11 mouse cellular contexts compared by ENCODE assay signal in the genomic region with DNA sequence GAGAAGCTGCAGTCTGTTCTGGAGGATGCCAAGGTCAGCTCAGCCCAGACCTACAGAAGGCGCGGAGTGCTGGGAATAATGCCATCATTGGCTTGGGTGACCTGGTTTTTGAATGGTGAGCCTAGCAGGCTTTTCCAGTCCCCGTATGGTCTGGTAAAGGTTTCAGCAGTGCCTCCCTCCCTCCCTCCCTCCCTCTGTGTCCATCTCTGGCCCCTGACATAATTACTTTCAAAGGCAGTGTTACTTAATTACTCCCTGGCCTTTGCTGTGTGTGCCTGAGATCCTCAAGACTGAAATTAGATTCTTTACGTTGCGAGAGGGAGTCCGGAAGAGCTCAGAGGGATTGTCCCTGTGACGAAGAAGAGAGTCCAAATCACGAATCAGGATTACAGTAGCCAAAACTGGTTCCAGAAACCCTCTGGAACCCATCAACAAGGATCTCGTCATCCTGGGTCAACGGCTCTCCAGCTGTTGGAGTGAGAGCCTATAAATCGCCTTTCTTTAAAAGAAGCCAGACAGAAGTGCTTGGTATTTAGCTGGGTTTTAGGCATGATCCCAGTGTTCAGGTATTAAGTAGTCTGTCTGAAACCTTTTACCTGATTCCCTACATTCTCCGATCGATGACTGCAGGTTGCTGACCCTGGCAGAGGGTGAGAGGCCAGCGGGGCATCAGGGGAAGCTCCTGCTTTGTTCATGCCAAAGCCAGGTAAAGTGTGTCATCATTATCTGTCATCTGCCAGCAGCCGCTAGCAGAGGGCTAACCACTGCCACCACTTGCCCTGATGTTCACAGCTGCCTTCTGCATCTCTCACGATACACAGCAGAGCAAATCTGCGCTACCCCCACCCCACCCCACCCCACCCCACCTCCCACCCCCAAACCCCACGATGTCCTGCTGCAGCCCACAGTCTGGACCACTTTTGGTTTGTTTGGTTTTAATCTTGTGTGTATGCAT.
A peak's percentile ranks its signal among the peaks of the same experiment; 100 is the strongest.
DNase-seq lines count a peak whose midpoint lies in the region; ATAC-seq and TF ChIP-seq lines count a peak whose summit lies in the region.
"Had no signal": no experiment of that assay in that cellular context is flagged by ENCODE, and none has a peak within 500 bp of the region (broad histone marks: within the 10 kb centered on the region; RNA-seq: fewer than 3 reads in every experiment).

No protein-coding gene starts in this region.

- H3K9me3 ChIP-seq in heart, embryonic 11.5 days (replicated peaks; ENCODE audit: control insufficient read depth, low read length): no peaks in the 10 kb centered on the region
- no peaks in the 10 kb centered on the region for H3K9me3 ChIP-seq in lung, embryonic 14.5 days (ENCODE audit: low read depth, low read length)
- no peaks in the 10 kb centered on the region for H3K9me3 ChIP-seq in embryonic facial prominence, embryonic 10.5 days

- no peak overlapping the region for H3K27ac ChIP-seq in heart, embryonic 11.5 days (ENCODE audit: low read depth, low read length)
- no peak overlapping the region for H3K27ac ChIP-seq in lung, embryonic 14.5 days (ENCODE audit: low read depth)
- H3K27ac ChIP-seq in embryonic facial prominence, embryonic 10.5 days (replicated peaks): 0 out of 2 replicates have a peak overlapping the region, but pooled peaks have one; percentile 21

- H3K27me3 ChIP-seq in heart, embryonic 11.5 days (ENCODE audit: control insufficient read depth, insufficient read depth, low read length): no peaks in the 10 kb centered on the region
- no peaks in the 10 kb centered on the region for H3K27me3 ChIP-seq in lung, embryonic 14.5 days (ENCODE audit: insufficient read depth, low read length)
- H3K27me3 ChIP-seq in embryonic facial prominence, embryonic 10.5 days (replicated peaks; ENCODE audit: low read depth, poor library complexity, severe bottlenecking): no peaks in the 10 kb centered on the region

- 82% methylated on average over 18 of the region's 18 CpGs for WGBS in heart, embryonic 11.5 days (ENCODE audit: insufficient replicate concordance)
- WGBS in lung, embryonic 14.5 days: 71% methylated on average over 18 of the region's 18 CpGs
- 72% methylated on average over 18 of the region's 18 CpGs for WGBS in embryonic facial prominence, embryonic 10.5 days

- no peak for TF ChIP-seq CTCF in lung, embryonic 14.5 days (IDR thresholded peaks at IDR 0.05; ENCODE audit: low read depth)

- no peaks in the 10 kb centered on the region; the same call in 1 of the 2 replicates for H3K4me1 ChIP-seq in heart, embryonic 11.5 days (ENCODE audit: control insufficient read depth, insufficient read depth, low read length)
- H3K4me1 ChIP-seq in lung, embryonic 14.5 days (ENCODE audit: insufficient read depth): no peaks in the 10 kb centered on the region
- H3K4me1 ChIP-seq in embryonic facial prominence, embryonic 10.5 days: peaks cover 20% of the 10 kb centered on the region

- peak; percentile 15 to 17 for DNase-seq in heart, adult 18-20 months
- peak; percentile 28 for DNase-seq in lung, embryonic 14.5 days
- DNase-seq in lung, postnatal 25 days (ENCODE audit: low spot score): no peak
- DNase-seq in embryonic facial prominence, embryonic 10.5 days (ENCODE audit: low spot score): no peak
- peak; percentile 37 for DNase-seq in retina, postnatal 7 days (ENCODE audit: low read depth, low spot score)
- DNase-seq in layer of hippocampus, postnatal 25 days (ENCODE audit: extremely low spot score in 1 of 2, low spot score in 1 of 2): no peak
- no peak for DNase-seq in left cerebral cortex, postnatal 36 days (ENCODE audit: low spot score in 2 of 2)
- DNase-seq: lung, adult 18-20 months; right cerebral cortex, postnatal 4 days; thymus, adult 2 months had no signal

- H3K9ac ChIP-seq in heart, embryonic 11.5 days (ENCODE audit: low read depth, low read length): no peak overlapping the region
- no peak overlapping the region for H3K9ac ChIP-seq in lung, embryonic 14.5 days

- intact Hi-C loops in left cerebral cortex, postnatal 36 days (cut with DNase I): no loop called here

- H3K36me3 ChIP-seq in heart, embryonic 11.5 days (ENCODE audit: control insufficient read depth, insufficient read depth, low read length): no peaks in the 10 kb centered on the region
- peaks cover 17% of the 10 kb centered on the region for H3K36me3 ChIP-seq in lung, embryonic 14.5 days (ENCODE audit: insufficient read depth)
- H3K36me3 ChIP-seq in embryonic facial prominence, embryonic 10.5 days (replicated peaks): peaks cover 15% of the 10 kb centered on the region

- H3K4me3 ChIP-seq in heart, embryonic 11.5 days (ENCODE audit: low read depth, low read length): no peak overlapping the region
- H3K4me3 ChIP-seq in lung, embryonic 14.5 days (ENCODE audit: low read depth, low read length): no peak overlapping the region
- H3K4me3 ChIP-seq in embryonic facial prominence, embryonic 10.5 days: no peak overlapping the region

- H3K4me2 ChIP-seq in heart, embryonic 11.5 days: no peak overlapping the region
- H3K4me2 ChIP-seq in lung, embryonic 14.5 days: no peak overlapping the region

- ATAC-seq in heart, embryonic 11.5 days (replicated peaks; ENCODE audit: insufficient number of reproducible peaks, low FRiP score, low TSS enrichment): no peak
- ATAC-seq in lung, embryonic 14.5 days (ENCODE audit: insufficient read depth): no peak

Comparison
In these comparisons a context has a peak if more than half of its experiments do, and no peak if none do; other contexts are left out.
1. DNase-seq: peak in heart, adult 18-20 months (2 of 2), lung, embryonic 14.5 days (single experiment) and retina, postnatal 7 days (single experiment); none in lung, postnatal 25 days (single experiment), embryonic facial prominence, embryonic 10.5 days (single experiment), layer of hippocampus, postnatal 25 days (0 of 2) and left cerebral cortex, postnatal 36 days (0 of 2).